Mouse (Mus musculus) liver, embryonic 14.5 days (tissue): Measurements from ENCODE around the gene Fanci.

Experiments used
- CTCF ChIP-seq: IDR thresholded peaks from 2 replicates; pipeline ENCODE4 v1.5.1; 2016; ENCODE audit warnings: antibody characterized with exemption, low read depth, control low read depth
- EP300 ChIP-seq: IDR thresholded peaks from 2 replicates; pipeline ENCODE4 v1.6.1; 2016; ENCODE audit warnings: antibody characterized with exemption, low read depth

DNA sequence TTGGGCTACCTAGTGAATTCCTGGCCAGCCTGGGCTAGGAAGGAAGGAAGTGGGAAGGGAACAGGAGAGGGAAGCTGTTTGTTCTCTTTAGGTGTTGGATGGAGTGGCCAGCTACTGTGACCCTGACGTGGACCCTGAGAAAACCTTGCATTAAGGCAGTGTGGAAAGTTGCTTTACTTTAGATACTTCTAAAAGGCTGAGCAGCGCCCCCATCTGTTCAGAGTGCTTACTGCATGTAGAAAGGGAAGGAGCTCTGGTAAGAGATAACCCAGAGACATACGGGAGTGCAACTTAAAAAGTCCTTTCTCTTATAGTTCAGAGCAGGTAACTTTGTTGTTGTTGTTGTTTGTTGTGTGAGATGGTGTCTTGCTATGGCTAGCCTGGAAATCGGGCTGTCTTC is 45.8 kb upstream of the Fanci start:
- TF ChIP-seq EP300 (no peak), CTCF (peak; percentile 68)
